Mouse (Mus musculus): ENCODE data around the gene Spats2. TPM values are rescaled to one million over a fixed set of nuclear protein-coding genes. Genes with fewer than 3 reads are reported as not detected.
"Not testable (repeated sequence)": the region's sequence is repeated elsewhere in the genome, so short reads cannot be mapped to it uniquely, and the experiment has no call there.

Gene Spats2
- polyA plus RNA-seq, 1 experiment from 2014 or later, result 11.5 TPM

- 51% methylated on average over 10 of the region's 10 CpGs for WGBS (ENCODE audit: insufficient replicate concordance)
- no peaks in the 10 kb centered on the region for H3K9me3 ChIP-seq (replicated peaks)
- H3K4me3 ChIP-seq (replicated peaks), result no peak overlapping the region
- H3K27ac ChIP-seq, result no peak overlapping the region
- DNase-seq (no peak), ATAC-seq (ENCODE audit: low read depth) (no peak)
- no peaks in the 10 kb centered on the region for H3K36me3 ChIP-seq
- H3K27me3 ChIP-seq, result peaks cover 80% of the 10 kb centered on the region
- H3K9ac ChIP-seq, result no peak overlapping the region
- no peak overlapping the region for H3K4me2 ChIP-seq
- peaks cover 10% of the 10 kb centered on the region; the same call in 1 of the 2 replicates for H3K4me1 ChIP-seq (replicated peaks)
These were observed 106.3 kb downstream of the Spats2 start for GRCm38 (mm10) chr15:99231998-99232397.

- Histone ChIP-seq H3K4me2 (no peak overlapping the region), H3K9me3 (replicated peaks) (no peaks in the 10 kb centered on the region), H3K27me3 (peaks cover 65% of the 10 kb centered on the region), H3K4me1 (replicated peaks) (peaks cover 10% of the 10 kb centered on the region; the same call in 1 of the 2 replicates), H3K9ac (no peak overlapping the region), H3K4me3 (replicated peaks) (no peak overlapping the region), H3K36me3 (no peaks in the 10 kb centered on the region), H3K27ac (no peak overlapping the region)
- DNase-seq (no peak), ATAC-seq (ENCODE audit: low read depth) (no peak)
- WGBS (ENCODE audit: insufficient replicate concordance), result 49% methylated on average over 17 of the region's 17 CpGs
These were observed 108.0 kb downstream of the Spats2 start for GRCm38 (mm10) chr15:99233719-99234118.

GRCm38 (mm10) chr15:99234326-99235010 lies 108.8 kb downstream of the Spats2 start:
- no peak for ATAC-seq (ENCODE audit: low read depth)
- WGBS (ENCODE audit: insufficient replicate concordance), result 41% methylated on average over 12 of the region's 12 CpGs
- Histone ChIP-seq H3K27ac (no peak overlapping the region), H3K27me3 (peaks cover 57% of the 10 kb centered on the region), H3K4me3 (replicated peaks) (no peak overlapping the region), H3K9me3 (replicated peaks) (no peaks in the 10 kb centered on the region), H3K9ac (no peak overlapping the region), H3K36me3 (no peaks in the 10 kb centered on the region), H3K4me2 (no peak overlapping the region), H3K4me1 (replicated peaks) (peaks cover 10% of the 10 kb centered on the region; the same call in 1 of the 2 replicates)
- no peak for DNase-seq

- Histone ChIP-seq H3K9ac (no peak overlapping the region), H3K4me3 (replicated peaks) (no peak overlapping the region), H3K27me3 (peaks cover 30% of the 10 kb centered on the region), H3K4me1 (replicated peaks) (peaks cover 10% of the 10 kb centered on the region; the same call in 1 of the 2 replicates), H3K9me3 (replicated peaks) (no peaks in the 10 kb centered on the region), H3K36me3 (peaks cover 12% of the 10 kb centered on the region), H3K4me2 (no peak overlapping the region), H3K27ac (no peak overlapping the region)
- ATAC-seq (ENCODE audit: low read depth) (no peak), DNase-seq (no peak)
- WGBS (ENCODE audit: insufficient replicate concordance), result 52% methylated on average over 11 of the region's 11 CpGs
These were observed 112.3 kb downstream of the Spats2 start for GRCm38 (mm10) chr15:99238006-99238405.

GRCm38 (mm10) chr15:99240129-99240528 lies 114.4 kb downstream of the Spats2 start:
- H3K4me3 ChIP-seq (replicated peaks), result no peak overlapping the region
- no peaks in the 10 kb centered on the region for H3K9me3 ChIP-seq (replicated peaks)
- H3K36me3 ChIP-seq, result peaks cover 33% of the 10 kb centered on the region
- H3K27ac ChIP-seq, result no peak overlapping the region
- H3K27me3 ChIP-seq, result peaks cover 12% of the 10 kb centered on the region; the same call in 1 of the 2 replicates
- 50% methylated on average over 4 of the region's 4 CpGs for whole genome bisulfite sequencing (ENCODE audit: insufficient replicate concordance)
- no peak overlapping the region for H3K4me2 ChIP-seq
- H3K9ac ChIP-seq, result no peak overlapping the region
- DNase-seq (no peak), ATAC-seq (ENCODE audit: low read depth) (no peak)
- no peaks in the 10 kb centered on the region for H3K4me1 ChIP-seq (replicated peaks)

- Histone ChIP-seq H3K9ac (no peak overlapping the region), H3K4me1 (replicated peaks) (no peaks in the 10 kb centered on the region), H3K4me2 (no peak overlapping the region), H3K27ac (no peak overlapping the region), H3K36me3 (peaks cover 45% of the 10 kb centered on the region), H3K27me3 (0 out of 2 replicates have a peak, but pooled peaks cover 5% of the 10 kb centered on the region), H3K9me3 (replicated peaks) (no peaks in the 10 kb centered on the region), H3K4me3 (replicated peaks) (no peak overlapping the region)
- 65% methylated on average over 4 of the region's 4 CpGs for WGBS (ENCODE audit: insufficient replicate concordance)
- ATAC-seq (ENCODE audit: low read depth) (no peak), DNase-seq (no peak)
These were observed 115.5 kb downstream of the Spats2 start for GRCm38 (mm10) chr15:99241249-99241648.

- no peak for DNase-seq
- H3K27ac ChIP-seq, result no peak overlapping the region
- H3K9me3 ChIP-seq (replicated peaks), result no peaks in the 10 kb centered on the region
- no peak overlapping the region for H3K9ac ChIP-seq
- peaks cover 52% of the 10 kb centered on the region for H3K36me3 ChIP-seq
- 0 out of 2 replicates have a peak, but pooled peaks cover 2% of the 10 kb centered on the region for H3K27me3 ChIP-seq
- no peak overlapping the region for H3K4me2 ChIP-seq
- H3K4me3 ChIP-seq (replicated peaks), result no peak overlapping the region
- no peaks in the 10 kb centered on the region for H3K4me1 ChIP-seq (replicated peaks)
- no peak for ATAC-seq (ENCODE audit: low read depth)
- WGBS (ENCODE audit: insufficient replicate concordance), result 75% methylated on average over 10 of the region's 10 CpGs
These were observed 116.3 kb downstream of the Spats2 start for GRCm38 (mm10) chr15:99242045-99242444.

- H3K36me3 ChIP-seq, result peaks cover 77% of the 10 kb centered on the region
- 82% methylated on average over 6 of the region's 6 CpGs for WGBS (ENCODE audit: insufficient replicate concordance)
- H3K27me3 ChIP-seq; H3K4me3 ChIP-seq (replicated peaks); H3K4me1 ChIP-seq (replicated peaks); DNase-seq; ATAC-seq (ENCODE audit: low read depth); H3K9ac ChIP-seq; H3K27ac ChIP-seq; H3K4me2 ChIP-seq; H3K9me3 ChIP-seq (replicated peaks): not testable (repeated sequence)
These were observed 121.0 kb downstream of the Spats2 start for GRCm38 (mm10) chr15:99246736-99247135.

GRCm38 (mm10) chr15:99248972-99249371 lies 123.3 kb downstream of the Spats2 start:
- no peak for ATAC-seq (ENCODE audit: low read depth)
- H3K4me3 ChIP-seq (replicated peaks), result no peak overlapping the region
- no peak overlapping the region for H3K9ac ChIP-seq
- H3K36me3 ChIP-seq, result peaks cover 57% of the 10 kb centered on the region
- no peaks in the 10 kb centered on the region for H3K27me3 ChIP-seq
- no peaks in the 10 kb centered on the region for H3K9me3 ChIP-seq (replicated peaks)
- no peak overlapping the region for H3K4me2 ChIP-seq
- peaks cover 20% of the 10 kb centered on the region for H3K4me1 ChIP-seq (replicated peaks)
- WGBS (ENCODE audit: insufficient replicate concordance), result 83% methylated on average over 9 of the region's 9 CpGs
- no peak overlapping the region for H3K27ac ChIP-seq
- no peak for DNase-seq

GRCm38 (mm10) chr15:99249938-99250337 lies 124.2 kb downstream of the Spats2 start:
- no peak for DNase-seq
- H3K9me3 ChIP-seq (replicated peaks), result no peaks in the 10 kb centered on the region
- 83% methylated on average over 11 of the region's 11 CpGs for WGBS (ENCODE audit: insufficient replicate concordance)

GRCm38 (mm10) chr15:99251111-99251510 lies 125.4 kb downstream of the Spats2 start:
- H3K9ac ChIP-seq, result peak overlapping the region; percentile 68
- WGBS (ENCODE audit: insufficient replicate concordance), result under 1% methylated on average over 14 of the region's 15 CpGs
- ATAC-seq (ENCODE audit: low read depth), result peak; percentile 24
- peak overlapping the region; percentile 65 for H3K4me3 ChIP-seq (replicated peaks)
- peaks cover 36% of the 10 kb centered on the region for H3K36me3 ChIP-seq
- peak overlapping the region; percentile 92 for H3K4me2 ChIP-seq
- not testable (repeated sequence) for H3K27ac ChIP-seq; H3K27me3 ChIP-seq; H3K9me3 ChIP-seq (replicated peaks)
- DNase-seq, result peak; percentile 24
- H3K4me1 ChIP-seq (replicated peaks), result peaks cover 28% of the 10 kb centered on the region

More at GRCm38 (mm10) chr15:99249938-99250337, 124.2 kb downstream of the Spats2 start:
- peaks cover 28% of the 10 kb centered on the region for H3K4me1 ChIP-seq (replicated peaks)
- H3K27me3 ChIP-seq, result no peaks in the 10 kb centered on the region
- H3K4me3 ChIP-seq (replicated peaks), result no peak overlapping the region
- ATAC-seq (ENCODE audit: low read depth), result no peak
- H3K9ac ChIP-seq, result no peak overlapping the region
- H3K4me2 ChIP-seq, result peak overlapping the region; percentile 92; the same call in 1 of the 2 replicates
- H3K36me3 ChIP-seq, result peaks cover 47% of the 10 kb centered on the region
- H3K27ac ChIP-seq, result no peak overlapping the region

Data from liver, embryonic 13.5 days (tissue).